Mouse (Mus musculus) cerebellum, adult 2 months (tissue): ENCODE data around the gene Plppr5.

Experiments used
- CTCF ChIP-seq: fragments of 200-500 bp; IDR thresholded peaks from 2 replicates; pipeline ENCODE4 v1.5.1; 2011; ENCODE audit warnings: low read depth, mild to moderate bottlenecking, control low read depth, low read length, moderate library complexity, borderline replicate concordance; ENCODE audit not compliant: insufficient read depth
- POLR2A ChIP-seq: fragments of 200-500 bp; IDR thresholded peaks from 2 replicates; pipeline ENCODE4 v1.6.1; 2011; ENCODE audit warnings: low read length, control low read depth, borderline replicate concordance; ENCODE audit not compliant: insufficient read depth

DNA sequence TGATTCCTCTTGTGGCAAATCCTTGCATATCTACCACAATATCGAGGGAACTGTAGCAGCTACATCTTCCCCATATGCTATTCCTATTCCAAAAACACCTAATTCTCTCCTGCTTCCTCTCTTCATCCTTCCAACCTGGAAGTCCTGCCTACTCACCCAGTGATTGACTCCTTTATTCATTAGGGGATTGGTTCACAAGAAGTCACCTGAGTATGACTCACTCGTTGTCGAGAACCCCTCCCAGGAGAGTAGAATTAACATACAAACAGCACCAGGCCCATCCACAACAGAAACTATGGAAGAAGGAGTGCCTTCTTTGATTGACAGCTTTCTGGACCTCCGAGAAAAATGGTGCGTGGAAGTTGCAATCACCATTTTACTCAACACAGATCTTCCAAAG, 121.7 kb downstream of the Plppr5 start:
- no peak for TF ChIP-seq CTCF
- TF ChIP-seq POLR2A, result no peak
